Mouse (Mus musculus) heart, postnatal 0 days (tissue): Measurements from ENCODE around the gene Kidins220.

ENCODE experiments used
- CTCF ChIP-seq: IDR thresholded peaks from 2 replicates; pipeline ENCODE4 v1.5.1; 2016; ENCODE audit warnings: antibody characterized with exemption, control low read depth, low read depth
- EP300 ChIP-seq: IDR thresholded peaks from 2 replicates; pipeline ENCODE4 v1.6.1; 2016; ENCODE audit warnings: antibody characterized with exemption, low read depth

DNA sequence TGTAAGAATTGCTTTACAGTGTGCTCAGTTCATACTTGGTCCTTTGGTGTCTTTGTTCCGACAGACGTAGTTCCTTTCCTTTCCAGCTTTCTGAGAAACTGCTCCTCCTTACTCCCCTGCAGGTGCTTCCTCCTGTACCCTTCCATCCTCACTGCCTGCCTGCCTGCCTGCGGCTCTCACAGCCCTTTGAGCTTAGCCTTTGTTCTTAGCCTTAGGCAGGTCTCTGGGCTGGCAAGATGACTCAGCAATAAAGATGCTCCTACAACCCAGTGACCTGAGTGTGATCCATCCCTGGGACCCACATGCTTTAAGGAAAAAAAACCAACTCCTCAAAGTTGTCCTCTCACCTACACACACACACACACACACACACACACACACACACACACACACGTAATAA is 80.2 kb downstream of the Kidins220 start:
- TF ChIP-seq CTCF (no peak), EP300 (no peak)
